Mouse (Mus musculus): ENCODE data around the gene Ugt1a10. TPM values are rescaled to one million over a fixed set of nuclear protein-coding genes. Genes with fewer than 3 reads are reported as not detected.

Ugt1a10 gene
- polyA plus RNA-seq, 1 experiment from 2014 or later, result not detected

DNA sequence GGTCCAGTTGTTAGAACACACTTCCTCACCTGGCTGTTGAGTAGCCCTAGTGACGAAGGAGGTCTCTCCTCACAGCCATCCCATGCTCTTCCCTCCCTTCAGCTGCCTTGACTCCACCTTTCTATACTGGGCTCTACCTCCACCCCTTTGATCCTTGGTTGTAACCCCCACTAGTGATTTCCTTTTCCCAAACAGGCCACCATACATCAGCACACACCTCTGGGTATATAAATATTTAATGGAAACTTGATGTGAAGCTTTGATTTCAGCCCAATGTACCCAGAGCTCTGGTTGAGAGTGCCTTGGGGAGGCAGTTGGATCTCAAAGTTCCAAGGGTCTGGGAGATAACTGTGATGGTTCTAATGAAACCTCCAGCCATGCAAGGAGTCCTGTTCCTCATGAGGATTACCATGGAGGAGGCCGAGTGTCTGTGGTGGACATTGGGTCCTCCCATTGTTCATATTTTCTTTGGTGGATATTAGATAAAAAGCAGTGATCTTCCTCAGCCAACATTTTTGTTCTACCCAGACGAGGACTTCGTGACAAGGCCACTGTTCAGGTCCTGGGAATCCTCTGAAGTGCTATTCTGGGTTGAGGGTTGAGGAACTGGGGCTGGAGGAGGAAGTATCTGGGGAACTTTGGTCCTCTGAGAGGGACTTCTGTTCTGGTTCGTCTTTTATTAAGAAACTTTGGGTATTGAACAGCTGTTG is 171.6 kb downstream of the Ugt1a10 start, which contains the start of gene Mroh2a:
Mroh2a (plus strand) TSS at position 317 of the 710 bp plus-strand sequence.
- DNase-seq (no peak), ATAC-seq (ENCODE audit: insufficient read depth) (no peak)
- Histone ChIP-seq H3K4me3 (ENCODE audit: low read depth, low read length) (no peak within 1 kb of the TSS), H3K27me3 (ENCODE audit: insufficient read depth, low read length) (no peaks in the 10 kb centered on the region), H3K27ac (ENCODE audit: low read depth) (no peak within 1 kb of the TSS), H3K36me3 (ENCODE audit: insufficient read depth) (no peaks in the 10 kb centered on the region), H3K4me2 (no peak within 1 kb of the TSS), H3K9ac (no peak within 1 kb of the TSS), H3K4me1 (ENCODE audit: insufficient read depth) (no peaks in the 10 kb centered on the region), H3K9me3 (ENCODE audit: low read depth, low read length) (peaks cover 67% of the 10 kb centered on the region)
- 50% methylated on average over 5 of the region's 5 CpGs for WGBS
- TF ChIP-seq CTCF (IDR thresholded peaks at IDR 0.05; ENCODE audit: low read depth), result no peak

DNA sequence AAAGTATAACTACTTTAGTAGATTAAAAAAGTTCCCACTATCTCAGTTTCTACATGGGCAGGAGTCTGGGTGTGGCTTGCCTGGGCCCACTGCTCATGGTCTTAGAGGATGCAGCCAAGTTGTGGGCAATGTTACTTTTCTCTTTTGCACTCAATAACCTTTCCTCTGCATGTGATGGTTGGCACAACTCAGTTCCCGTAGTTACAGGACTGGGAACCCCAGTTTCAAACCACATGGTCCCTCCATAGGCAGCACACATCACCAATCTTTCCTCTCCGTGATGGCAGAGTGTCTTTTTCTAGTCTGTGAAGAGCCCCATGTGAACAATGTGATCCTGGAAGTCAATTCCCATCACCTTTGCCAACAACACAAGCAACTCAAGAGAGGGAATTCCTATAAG is 172.3 kb downstream of the Ugt1a10 start:
- H3K4me3 ChIP-seq (ENCODE audit: low read depth, low read length), result no peak overlapping the region

GRCm38 (mm10) chr1:88228121-88228520 is 172.9 kb downstream of the Ugt1a10 start:
- WGBS, result 67% methylated on average over 7 of the region's 7 CpGs
- no peak for TF ChIP-seq CTCF (IDR thresholded peaks at IDR 0.05; ENCODE audit: low read depth)
- no peak overlapping the region for H3K4me2 ChIP-seq
- H3K4me1 ChIP-seq (ENCODE audit: insufficient read depth), result no peaks in the 10 kb centered on the region
- DNase-seq (no peak), ATAC-seq (ENCODE audit: insufficient read depth) (no peak)
- H3K36me3 ChIP-seq (ENCODE audit: insufficient read depth), result no peaks in the 10 kb centered on the region
- H3K27ac ChIP-seq (ENCODE audit: low read depth), result no peak overlapping the region
- H3K4me3 ChIP-seq (ENCODE audit: low read depth, low read length), result no peak overlapping the region
- H3K9me3 ChIP-seq (ENCODE audit: low read depth, low read length), result peaks cover 70% of the 10 kb centered on the region
- H3K9ac ChIP-seq, result no peak overlapping the region
- no peaks in the 10 kb centered on the region for H3K27me3 ChIP-seq (ENCODE audit: insufficient read depth, low read length)

More for the DNA sequence above, 172.3 kb downstream of the Ugt1a10 start:
- H3K4me2 ChIP-seq, result no peak overlapping the region
- WGBS, result 56% methylated on average over 2 of the region's 2 CpGs
- no peak for TF ChIP-seq CTCF (IDR thresholded peaks at IDR 0.05; ENCODE audit: low read depth)
- H3K9ac ChIP-seq, result no peak overlapping the region
- no peaks in the 10 kb centered on the region for H3K4me1 ChIP-seq (ENCODE audit: insufficient read depth)
- no peaks in the 10 kb centered on the region for H3K27me3 ChIP-seq (ENCODE audit: insufficient read depth, low read length)
- H3K36me3 ChIP-seq (ENCODE audit: insufficient read depth), result no peaks in the 10 kb centered on the region
- no peak overlapping the region for H3K27ac ChIP-seq (ENCODE audit: low read depth)
- no peak for DNase-seq
- peaks cover 66% of the 10 kb centered on the region for H3K9me3 ChIP-seq (ENCODE audit: low read depth, low read length)
- ATAC-seq (ENCODE audit: insufficient read depth), result no peak

- H3K9ac ChIP-seq, result no peak overlapping the region
- 76% methylated on average over 3 of the region's 3 CpGs for WGBS
- H3K27me3 ChIP-seq (ENCODE audit: insufficient read depth, low read length), result no peaks in the 10 kb centered on the region
- H3K4me1 ChIP-seq (ENCODE audit: insufficient read depth), result no peaks in the 10 kb centered on the region
- no peak overlapping the region for H3K27ac ChIP-seq (ENCODE audit: low read depth)
- no peak for TF ChIP-seq CTCF (IDR thresholded peaks at IDR 0.05; ENCODE audit: low read depth)
- no peak for DNase-seq
- no peak for ATAC-seq (ENCODE audit: insufficient read depth)
- H3K4me3 ChIP-seq (ENCODE audit: low read depth, low read length), result no peak overlapping the region
- H3K4me2 ChIP-seq, result no peak overlapping the region
- H3K36me3 ChIP-seq (ENCODE audit: insufficient read depth), result no peaks in the 10 kb centered on the region
- peaks cover 85% of the 10 kb centered on the region for H3K9me3 ChIP-seq (ENCODE audit: low read depth, low read length)
These were observed 174.4 kb downstream of the Ugt1a10 start for GRCm38 (mm10) chr1:88229566-88229965.

- Histone ChIP-seq H3K4me2 (no peak overlapping the region), H3K9ac (no peak overlapping the region), H3K36me3 (ENCODE audit: insufficient read depth) (no peaks in the 10 kb centered on the region), H3K4me1 (ENCODE audit: insufficient read depth) (no peaks in the 10 kb centered on the region), H3K27me3 (ENCODE audit: insufficient read depth, low read length) (no peaks in the 10 kb centered on the region), H3K27ac (ENCODE audit: low read depth) (no peak overlapping the region), H3K9me3 (ENCODE audit: low read depth, low read length) (peaks cover 89% of the 10 kb centered on the region), H3K4me3 (ENCODE audit: low read depth, low read length) (no peak overlapping the region)
- ATAC-seq (ENCODE audit: insufficient read depth) (no peak), DNase-seq (no peak)
- 83% methylated on average over 5 of the region's 5 CpGs for WGBS
- no peak for TF ChIP-seq CTCF (IDR thresholded peaks at IDR 0.05; ENCODE audit: low read depth)
These were observed 174.8 kb downstream of the Ugt1a10 start for GRCm38 (mm10) chr1:88229986-88230385.

- no peak overlapping the region for H3K4me2 ChIP-seq
- H3K9ac ChIP-seq, result no peak overlapping the region
- H3K36me3 ChIP-seq (ENCODE audit: insufficient read depth), result no peaks in the 10 kb centered on the region
- no peaks in the 10 kb centered on the region for H3K27me3 ChIP-seq (ENCODE audit: insufficient read depth, low read length)
- ATAC-seq (ENCODE audit: insufficient read depth) (no peak), DNase-seq (no peak)
- no peak overlapping the region for H3K27ac ChIP-seq (ENCODE audit: low read depth)
- no peak overlapping the region for H3K4me3 ChIP-seq (ENCODE audit: low read depth, low read length)
- no peaks in the 10 kb centered on the region for H3K4me1 ChIP-seq (ENCODE audit: insufficient read depth)
- 71% methylated on average over 7 of the region's 7 CpGs for WGBS
- peaks cover 92% of the 10 kb centered on the region for H3K9me3 ChIP-seq (ENCODE audit: low read depth, low read length)
- no peak for TF ChIP-seq CTCF (IDR thresholded peaks at IDR 0.05; ENCODE audit: low read depth)
These were observed 175.2 kb downstream of the Ugt1a10 start for GRCm38 (mm10) chr1:88230421-88230820.

DNA sequence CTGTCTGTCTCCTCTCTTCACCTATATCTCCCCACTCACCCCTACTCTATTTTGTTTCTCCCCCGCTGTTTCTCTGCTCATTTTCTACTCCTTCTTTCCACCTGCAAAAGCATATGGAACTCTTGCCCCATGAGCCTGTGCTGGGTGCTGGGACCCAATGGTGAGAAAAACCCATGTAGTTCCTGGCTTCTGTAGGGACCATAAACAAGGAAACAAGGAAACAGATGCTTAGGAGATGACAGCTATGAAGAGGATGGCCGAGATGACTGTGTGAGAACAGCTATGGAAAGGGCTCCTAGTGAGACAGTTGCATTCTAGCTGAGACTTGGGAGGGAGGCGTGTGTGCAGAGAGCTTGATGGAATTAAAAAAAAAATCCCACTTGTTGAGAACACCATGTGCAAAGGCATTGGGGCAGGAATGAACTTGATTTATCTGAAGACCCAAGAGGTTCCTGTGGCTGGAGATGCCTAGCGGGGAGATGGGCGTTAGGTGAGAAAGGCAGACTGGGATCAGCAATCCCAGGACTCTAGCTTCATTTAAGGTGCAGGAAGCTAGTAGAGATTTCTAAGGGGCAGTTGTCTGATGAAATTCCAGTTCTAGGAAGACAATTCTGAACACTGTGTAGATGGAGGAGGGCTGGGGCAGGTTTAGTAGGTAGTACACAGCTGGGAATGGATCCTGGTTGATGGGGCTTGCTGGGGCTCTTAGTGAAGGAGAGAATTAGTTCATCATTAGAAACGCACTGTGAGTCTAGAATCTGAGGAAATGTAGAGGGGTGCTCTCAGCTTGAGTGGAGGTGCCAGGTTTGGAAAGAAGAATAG is 176.0 kb downstream of the Ugt1a10 start:
- H3K4me3 ChIP-seq (ENCODE audit: low read depth, low read length), result no peak overlapping the region
- DNase-seq (no peak), ATAC-seq (ENCODE audit: insufficient read depth) (no peak)
- no peak for TF ChIP-seq CTCF (IDR thresholded peaks at IDR 0.05; ENCODE audit: low read depth)
- H3K27me3 ChIP-seq (ENCODE audit: insufficient read depth, low read length), result no peaks in the 10 kb centered on the region
- no peak overlapping the region for H3K27ac ChIP-seq (ENCODE audit: low read depth)
- 69% methylated on average over 6 of the region's 6 CpGs for WGBS
- no peaks in the 10 kb centered on the region for H3K36me3 ChIP-seq (ENCODE audit: insufficient read depth)
- no peak overlapping the region for H3K9ac ChIP-seq
- H3K4me2 ChIP-seq, result no peak overlapping the region
- peaks cover 91% of the 10 kb centered on the region for H3K9me3 ChIP-seq (ENCODE audit: low read depth, low read length)
- no peaks in the 10 kb centered on the region for H3K4me1 ChIP-seq (ENCODE audit: insufficient read depth)

All from lung, embryonic 14.5 days (tissue).